Mouse (Mus musculus) heart, postnatal 0 days (tissue): ENCODE measurements around the gene Cox6a1.

Source experiments
- CTCF ChIP-seq: IDR thresholded peaks from 2 replicates; pipeline ENCODE4 v1.5.1; 2016; ENCODE audit warnings: antibody characterized with exemption, control low read depth, low read depth
- EP300 ChIP-seq: IDR thresholded peaks from 2 replicates; pipeline ENCODE4 v1.6.1; 2016; ENCODE audit warnings: antibody characterized with exemption, low read depth

DNA sequence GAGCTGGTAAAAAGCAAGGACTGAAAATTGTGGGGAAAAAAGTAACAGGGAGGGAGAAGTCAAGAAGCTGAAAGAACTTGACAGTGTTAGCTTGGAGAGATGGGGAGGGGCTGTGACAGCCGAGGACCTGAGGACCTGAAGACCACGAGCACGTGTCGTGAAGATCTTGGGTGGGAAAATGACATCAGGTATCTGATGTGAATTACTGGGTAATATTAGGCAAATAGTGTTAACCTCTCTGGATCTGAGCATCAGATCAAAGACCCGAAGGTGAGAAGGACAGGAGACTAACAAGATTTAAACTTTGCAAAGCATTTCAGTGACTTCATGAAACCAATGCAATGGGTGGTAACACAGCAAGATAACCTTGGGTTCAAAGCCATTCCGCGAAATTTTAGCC, 8.8 kb downstream of the Cox6a1 start:
- TF ChIP-seq EP300 (no peak), CTCF (no peak)
